Mouse (Mus musculus): ENCODE data around the gene Gm13693.
"Not testable (repeated sequence)": the region's sequence is repeated elsewhere in the genome, so short reads cannot be mapped to it uniquely, and the experiment has no call there.

DNA sequence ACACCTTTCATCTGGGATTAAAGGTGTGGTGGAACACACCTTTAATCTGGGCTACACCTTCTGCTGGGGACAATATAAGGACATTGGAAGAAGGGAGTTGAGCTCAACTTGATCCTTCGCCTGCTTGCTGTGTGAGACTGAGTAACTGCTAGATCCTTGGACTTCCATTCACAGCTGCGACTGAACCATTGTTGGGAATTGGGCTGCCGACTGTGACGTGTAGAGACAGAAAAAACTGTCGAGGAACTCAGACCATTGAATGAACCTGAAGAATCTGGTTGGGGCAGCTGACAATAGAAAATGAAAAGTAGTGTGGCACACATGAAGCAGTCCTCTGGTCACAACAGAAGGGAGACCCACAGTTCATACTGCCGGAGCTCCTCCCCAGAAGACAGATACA lies 23.1 kb downstream of the Gm13693 start, which contains the start of gene Gm13697:
- TF ChIP-seq CHD2 (IDR thresholded peaks at IDR 0.05; ENCODE audit: low read depth, low read length); HCFC1 (IDR thresholded peaks at IDR 0.05; ENCODE audit: borderline replicate concordance, insufficient read depth, low read length): not testable (repeated sequence)
